In the genomic region with DNA sequence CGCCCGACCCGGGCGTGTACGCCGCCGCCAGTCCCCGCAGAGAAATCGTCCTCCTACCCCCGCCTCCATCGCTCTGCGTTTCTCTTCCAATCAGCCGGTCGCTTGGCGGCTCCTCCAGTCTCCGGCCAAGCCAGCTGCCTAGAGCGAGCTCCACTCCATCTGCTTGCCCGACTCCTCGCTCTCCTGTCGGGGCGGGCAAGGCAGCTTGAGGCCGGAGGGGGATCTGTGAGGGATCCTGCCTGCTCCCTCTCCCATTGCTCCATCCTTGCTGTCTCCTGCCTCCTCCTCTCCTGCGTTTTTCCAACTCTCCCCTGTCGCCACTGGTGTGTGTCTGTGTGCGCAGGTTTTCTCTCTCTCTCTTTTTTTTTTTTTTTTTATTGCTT, we compare ENCODE assay signal across 8 mouse cellular contexts. TPM values are rescaled to one million over a fixed set of nuclear protein-coding genes. Genes with fewer than 3 reads are reported as not detected.
DNase-seq lines count a peak whose midpoint lies in the region; ATAC-seq lines count a peak whose summit lies in the region.

A gene (minus strand): TSS at position 333 of the 383 bp plus-strand sequence.

- no peaks in the 10 kb centered on the region for H3K27me3 ChIP-seq in intestine, embryonic 14.5 days (replicated peaks; ENCODE audit: control insufficient read depth, insufficient read depth, low read length)
- H3K27me3 ChIP-seq in midbrain, embryonic 10.5 days (ENCODE audit: low read depth, poor library complexity, severe bottlenecking) = 0 out of 2 replicates have a peak, but pooled peaks cover 5% of the 10 kb centered on the region

- no peaks in the 10 kb centered on the region for H3K9me3 ChIP-seq in intestine, embryonic 14.5 days (ENCODE audit: control insufficient read depth, low read length)
- no peaks in the 10 kb centered on the region for H3K9me3 ChIP-seq in midbrain, embryonic 10.5 days (replicated peaks)

- peak within 1 kb of the TSS; percentile 99 for H3K4me3 ChIP-seq in intestine, embryonic 14.5 days (ENCODE audit: low read depth, low read length)
- peak within 1 kb of the TSS; percentile 100 for H3K4me3 ChIP-seq in midbrain, embryonic 10.5 days

- ATAC-seq in intestine, embryonic 14.5 days (replicated peaks; ENCODE audit: low FRiP score, low TSS enrichment, low read depth) = no peak

- DNase-seq in adrenal gland, postnatal 10 days = peak; percentile 88
- peak; percentile 49 for DNase-seq in embryo, embryonic 11.5 days (ENCODE audit: low read depth, low spot score)
- peak; percentile 78 to 81 for DNase-seq in gastrocnemius, postnatal 36 days
- peak; percentile 90 for DNase-seq in intestine, embryonic 14.5 days (ENCODE audit: low spot score)
- peak; percentile 94 for DNase-seq in left cerebral cortex, postnatal 4 days
- DNase-seq in midbrain, embryonic 10.5 days (ENCODE audit: low spot score) = peak; percentile 84
- DNase-seq in right cerebral cortex, postnatal 36 days (ENCODE audit: low spot score in 2 of 2) = peak; percentile 77 to 82
- peak; percentile 78 for DNase-seq in yolk sac, embryonic 10.5 days (ENCODE audit: low spot score)

- WGBS in intestine, embryonic 14.5 days = 0% methylated on average over 25 of the region's 25 CpGs
- 0% methylated on average over 25 of the region's 25 CpGs for WGBS in midbrain, embryonic 10.5 days

- intact Hi-C loops in gastrocnemius, postnatal 36 days (cut with DNase I) = loop anchor here (1.0 kb wide), 1 partner anchor 88 kb away; a partner anchor contains a TSS
- intact Hi-C loops in left cerebral cortex, postnatal 4 days (cut with DNase I) = loop anchor here (5.0 kb wide), 1 partner anchor 88 kb away; a partner anchor contains a TSS

- peak within 1 kb of the TSS; percentile 98 for H3K27ac ChIP-seq in intestine, embryonic 14.5 days (ENCODE audit: low read depth)
- H3K27ac ChIP-seq in midbrain, embryonic 10.5 days (replicated peaks) = peak within 1 kb of the TSS; percentile 100

- H3K36me3 ChIP-seq in intestine, embryonic 14.5 days (ENCODE audit: control insufficient read depth, insufficient read depth, low read length) = peaks cover 11% of the 10 kb centered on the region
- peaks cover 13% of the 10 kb centered on the region for H3K36me3 ChIP-seq in midbrain, embryonic 10.5 days

- peak within 1 kb of the TSS; percentile 99 for H3K9ac ChIP-seq in intestine, embryonic 14.5 days (ENCODE audit: low read length)

- H3K4me1 ChIP-seq in intestine, embryonic 14.5 days (replicated peaks; ENCODE audit: control insufficient read depth, insufficient read depth, low read length) = peaks cover 23% of the 10 kb centered on the region
- peaks cover 38% of the 10 kb centered on the region for H3K4me1 ChIP-seq in midbrain, embryonic 10.5 days

- peak within 1 kb of the TSS; percentile 93 for H3K4me2 ChIP-seq in intestine, embryonic 14.5 days (ENCODE audit: low read length)

RNA-seq across cellular contexts. Expression of the gene that starts here (rescaled TPM):
- total RNA-seq in adrenal gland, postnatal 10 days (2021) = 100 to 1,000 TPM in 1 of 2 experiments, 10 to 100 TPM in 1; 96.3 to 100 TPM
- 10 to 100 TPM; 29.1 to 37.7 TPM for total RNA-seq in gastrocnemius, postnatal 36 days (2021)
- polyA plus RNA-seq in intestine, embryonic 14.5 days (2014; fragmentation: Nextera tagmentation; extraction: Ambion mirVana) = 85.5 and 86.0 TPM in 2 replicates
- 100 to 1,000 TPM; 113 to 115 TPM for total RNA-seq in left cerebral cortex, postnatal 4 days (2021)
- polyA plus RNA-seq in midbrain, embryonic 10.5 days (2016; fragmentation: Nextera tagmentation; extraction: Ambion mirVana) = 89.6 and 90.3 TPM in 2 replicates
